Mouse (Mus musculus) embryonic fibroblast, embryonic 13.5 days (primary cell): Measurements from ENCODE around the gene Cacna2d4.

Experiments
- CTCF ChIP-seq: IDR thresholded peaks from 2 replicates; pipeline ENCODE4 v1.5.1; 2011; ENCODE audit warnings: mild to moderate bottlenecking, control low read depth, low read length, moderate library complexity, borderline replicate concordance; ENCODE audit not compliant: insufficient read depth
- POLR2A ChIP-seq: IDR thresholded peaks from 2 replicates; pipeline ENCODE4 v1.6.1; 2011; ENCODE audit warnings: low read depth, mild to moderate bottlenecking, control low read depth, low read length, moderate library complexity

GRCm38 (mm10) chr6:119225731-119226130, 10.6 kb upstream of the Cacna2d4 start:
- TF ChIP-seq CTCF (no peak), POLR2A (no peak)
